Mouse (Mus musculus) right cerebral cortex, postnatal 10 days (tissue): ENCODE measurements around the gene Agpat3.
"Not testable (repeated sequence)": the region's sequence is repeated elsewhere in the genome, so short reads cannot be mapped to it uniquely, and the experiment has no call there.

Experiments used
- DNase-seq, 2 experiments: peaks; one replicate each; pipeline ENCODE4 v3.0.0; 2021; ENCODE audit warnings: low spot score in 2 of 2

The Agpat3 gene

DNA sequence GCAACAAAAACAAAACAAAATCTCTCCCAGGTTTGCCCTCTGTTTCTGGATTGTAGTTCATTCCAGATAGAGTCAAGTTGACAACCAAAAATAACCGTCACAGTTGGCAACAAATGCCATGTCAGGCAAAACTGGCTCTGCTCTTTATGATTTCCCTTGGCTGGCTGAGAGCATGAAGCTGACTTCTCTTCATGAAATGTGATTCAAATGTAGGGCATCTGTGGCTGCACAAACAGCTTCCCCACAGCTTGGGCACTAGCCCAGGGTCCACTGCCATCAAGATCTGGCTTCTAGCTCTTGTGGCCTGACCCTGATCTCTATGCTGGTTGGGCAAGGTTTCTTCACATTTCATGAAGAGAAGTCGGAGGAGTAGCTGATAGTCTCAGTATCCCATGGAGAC is 9.7 kb upstream of the Agpat3 start:
- no peak for DNase-seq

DNA sequence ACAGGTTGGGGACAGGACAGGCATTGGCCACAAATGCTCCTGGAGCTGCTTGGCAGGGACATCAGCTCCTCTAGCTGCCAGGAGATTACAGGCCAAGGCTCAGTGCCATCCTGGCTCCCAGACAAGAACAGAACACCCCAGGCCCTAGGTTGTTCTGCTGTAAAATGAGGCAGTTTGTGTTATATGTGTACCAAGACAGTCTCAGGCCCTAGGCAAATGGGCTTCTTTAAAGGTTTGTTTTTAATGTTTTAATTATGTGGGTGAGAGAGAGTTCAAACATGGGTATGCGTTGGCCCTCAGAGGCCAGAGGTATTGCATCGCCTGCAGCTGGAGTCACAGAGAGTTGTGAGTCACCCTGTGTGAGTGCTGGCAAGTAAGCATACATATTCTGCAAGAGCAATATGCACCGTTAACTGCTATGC is 8.0 kb upstream of the Agpat3 start:
- DNase-seq = no peak

DNA sequence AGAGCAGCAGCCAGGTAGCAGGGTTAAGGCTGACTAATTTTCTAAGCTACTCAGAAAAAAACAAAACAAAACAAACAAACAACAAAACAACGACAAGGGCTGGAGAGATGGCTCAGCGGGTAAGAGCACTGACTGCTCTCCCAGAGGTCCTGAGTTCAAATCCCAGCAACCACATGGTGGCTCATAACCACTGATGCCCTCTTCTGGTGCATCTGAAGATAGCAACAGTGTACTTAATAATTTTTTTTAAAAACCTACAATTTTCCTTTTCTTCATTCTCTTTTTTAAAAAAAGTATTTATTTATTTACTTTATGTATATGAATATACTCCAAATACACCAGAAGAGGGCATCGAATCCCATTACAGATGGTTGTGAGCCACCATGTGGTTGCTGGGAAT is 6.7 kb upstream of the Agpat3 start:
- DNase-seq = not testable (repeated sequence)

DNA sequence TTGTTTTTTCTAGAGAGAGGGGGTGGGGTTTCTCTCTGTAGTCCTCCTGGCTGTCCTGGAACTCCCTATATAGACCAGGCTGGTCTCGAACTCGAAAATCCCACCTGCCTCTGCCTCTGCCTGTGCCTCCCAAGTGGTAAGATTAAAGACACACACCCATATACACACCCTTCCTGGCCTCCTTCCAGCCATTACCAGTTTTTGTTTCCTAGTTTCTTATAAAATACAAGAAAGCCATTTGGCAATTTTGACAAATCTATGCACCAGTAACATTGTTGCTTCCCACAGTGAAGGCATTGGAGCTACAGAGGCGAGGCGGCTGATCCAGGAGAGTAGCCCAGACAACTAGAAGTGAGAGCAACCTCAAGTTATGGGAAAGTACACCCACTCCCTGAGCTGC is 6.0 kb upstream of the Agpat3 start:
- no peak for DNase-seq

- no peak for DNase-seq
Observed at GRCm38 (mm10) chr10:78357742-78358141, 5.5 kb upstream of the Agpat3 start.

GRCm38 (mm10) chr10:78355931-78356593 is 3.8 kb upstream of the Agpat3 start:
- no peak for DNase-seq

GRCm38 (mm10) chr10:78353196-78353595 is 907 bp upstream of the Agpat3 start:
- DNase-seq = no peak

- no peak for DNase-seq
Observed at GRCm38 (mm10) chr10:78352666-78353030, 359 bp upstream of the Agpat3 start.

- no peak for DNase-seq
Observed at GRCm38 (mm10) chr10:78351564-78351886, 764 bp downstream of the Agpat3 start.

GRCm38 (mm10) chr10:78350796-78351556 is 1.3 kb downstream of the Agpat3 start:
- no peak for DNase-seq

DNA sequence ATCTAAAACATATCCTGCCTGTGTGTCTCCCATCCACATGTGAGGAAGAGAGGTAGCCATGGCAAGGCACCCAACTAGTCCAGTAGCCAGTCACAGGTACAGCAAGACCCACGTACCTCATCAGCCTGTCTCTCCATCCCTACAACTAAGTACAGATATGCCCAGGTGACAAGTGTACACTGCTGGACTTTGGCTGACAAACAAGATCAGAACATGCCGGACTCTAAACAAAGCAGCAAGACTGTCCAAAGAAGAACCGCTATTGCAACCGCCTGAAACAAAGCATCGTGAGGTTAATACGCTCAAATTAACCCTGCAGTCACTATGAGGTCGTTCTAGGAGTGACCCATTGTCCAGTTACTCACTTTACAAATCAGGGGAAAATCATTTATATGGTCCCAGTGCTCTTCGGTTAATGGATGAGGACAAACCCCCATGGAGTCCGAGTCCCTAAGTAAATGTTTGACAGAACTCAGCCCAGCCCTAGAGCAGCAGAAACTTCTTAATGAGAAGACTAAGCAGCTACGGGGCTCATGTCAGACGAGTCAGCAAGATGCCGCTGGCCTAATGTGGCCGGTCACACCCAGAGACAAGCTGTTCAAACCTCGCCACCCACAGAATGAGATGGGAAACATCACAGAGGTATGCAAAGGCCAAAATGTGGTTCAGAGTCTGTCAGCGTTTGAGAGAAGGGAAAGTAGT is 2.7 kb downstream of the Agpat3 start:
- DNase-seq = no peak

- no peak for DNase-seq
Observed at GRCm38 (mm10) chr10:78348211-78348610, 4.1 kb downstream of the Agpat3 start.

DNA sequence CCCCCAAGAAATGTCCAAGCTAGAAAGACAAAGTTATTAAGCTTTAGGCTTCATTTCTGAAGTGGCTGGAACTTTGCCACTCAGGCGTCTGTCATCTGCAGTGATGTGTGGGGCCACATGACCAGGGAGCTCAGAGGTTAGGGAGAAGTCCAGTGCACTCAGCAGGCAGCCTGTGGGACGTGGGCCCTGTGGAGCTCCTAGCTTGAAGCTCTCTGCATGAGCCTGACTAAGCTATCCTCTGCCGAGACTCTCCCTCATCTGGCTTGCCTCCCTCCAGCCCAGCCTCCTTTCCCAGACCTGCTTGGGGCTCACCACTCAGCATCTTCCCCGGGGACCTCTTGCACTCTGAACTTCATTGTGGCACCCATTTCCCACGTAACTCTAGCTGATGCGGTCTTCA is 4.8 kb downstream of the Agpat3 start:
- DNase-seq = no peak

- DNase-seq = no peak
Observed at GRCm38 (mm10) chr10:78345466-78345865, 6.8 kb downstream of the Agpat3 start.

GRCm38 (mm10) chr10:78342091-78342490 is 10.2 kb downstream of the Agpat3 start:
- no peak for DNase-seq

DNA sequence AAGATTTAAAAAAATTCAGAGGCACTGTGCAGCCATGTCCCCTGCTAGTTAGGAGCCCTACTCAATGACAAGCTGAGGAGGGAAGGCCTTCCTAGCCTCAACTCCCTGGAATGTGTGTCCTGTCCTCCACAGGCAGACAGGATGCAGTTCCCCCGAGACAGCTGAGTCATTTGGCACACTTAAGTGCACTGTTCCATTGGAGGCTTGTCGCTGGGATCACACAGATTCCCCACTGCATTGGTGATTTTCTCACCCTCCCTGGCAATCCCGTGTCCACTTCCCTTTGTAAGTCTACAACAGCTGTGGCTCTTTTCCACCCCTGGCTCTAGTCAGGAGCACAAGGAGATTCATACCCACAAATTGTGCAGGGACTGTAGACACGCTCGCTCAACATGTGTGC is 14.1 kb downstream of the Agpat3 start:
- DNase-seq = no peak

GRCm38 (mm10) chr10:78334923-78335561 is 17.2 kb downstream of the Agpat3 start:
- DNase-seq = no peak

DNA sequence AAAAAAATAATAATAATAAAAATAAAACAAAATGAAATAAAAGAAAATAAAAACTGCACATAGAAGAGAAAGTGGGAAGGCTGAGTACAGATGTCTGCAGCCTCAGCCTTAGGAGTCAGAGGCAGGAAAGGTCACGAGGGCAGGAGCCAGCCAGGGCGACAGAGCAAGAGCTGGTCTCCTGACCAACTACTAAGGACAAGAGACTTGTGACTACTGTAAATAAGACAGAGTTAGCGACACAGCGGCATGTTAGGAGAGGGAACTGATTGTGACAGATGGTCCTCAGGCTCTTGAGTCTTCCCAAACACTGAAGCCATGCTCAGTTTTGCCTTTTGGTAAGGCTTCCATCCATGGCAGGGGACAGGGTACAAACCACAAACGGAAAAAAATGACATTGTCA is 20.7 kb downstream of the Agpat3 start:
- DNase-seq = no peak

DNA sequence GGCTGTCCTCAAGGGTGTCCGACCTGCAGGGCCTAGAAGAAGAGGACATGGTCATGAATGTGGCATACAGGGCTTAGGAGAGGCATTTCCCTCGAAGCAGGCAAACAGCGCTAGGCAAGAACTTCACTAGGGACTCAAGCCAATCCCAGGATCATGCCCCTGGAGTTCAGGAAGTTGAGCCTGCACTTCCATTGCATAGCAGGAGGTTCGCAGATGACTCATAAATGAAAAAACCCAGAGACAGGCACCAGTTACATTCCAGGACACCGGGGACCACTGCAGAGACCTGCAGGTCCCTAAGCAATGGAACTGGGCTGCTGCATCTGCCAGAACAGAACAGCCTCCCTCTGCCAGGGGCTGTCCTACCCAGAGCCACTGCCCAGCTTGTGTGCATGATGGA is 23.0 kb downstream of the Agpat3 start:
- DNase-seq = no peak

DNA sequence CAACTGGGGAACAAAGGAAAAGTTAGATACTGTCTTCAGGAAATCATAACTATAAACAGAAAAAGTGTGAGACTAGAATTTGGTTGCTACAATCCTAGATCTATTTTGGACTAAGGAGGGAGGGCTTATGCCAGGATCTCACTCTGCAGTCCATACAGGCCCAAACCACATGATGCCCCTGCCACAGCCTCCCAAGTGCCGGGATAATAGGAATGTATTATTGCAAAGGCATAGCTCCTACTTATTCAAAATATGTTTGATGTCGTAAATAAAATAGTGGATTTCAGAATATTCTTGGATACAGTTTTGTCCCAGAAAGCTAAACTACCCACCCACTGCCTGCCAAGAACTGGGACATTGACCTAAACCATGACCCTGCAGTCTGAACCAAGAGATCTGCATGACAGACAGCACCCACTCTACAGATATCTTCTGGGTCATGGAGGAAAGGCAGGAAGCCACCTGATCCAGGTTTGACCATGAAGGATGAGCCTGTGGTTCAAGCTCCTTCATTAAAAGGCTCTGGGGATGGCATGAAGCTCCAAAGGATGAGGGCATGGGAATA is 24.2 kb downstream of the Agpat3 start:
- no peak for DNase-seq

- no peak for DNase-seq
Observed at GRCm38 (mm10) chr10:78325916-78326647, 26.2 kb downstream of the Agpat3 start.
